Mouse (Mus musculus) urinary bladder, adult 2 months (tissue): ENCODE results near the gene Rasgrp4. TPM values are rescaled to one million over a fixed set of nuclear protein-coding genes. Genes with fewer than 3 reads are reported as not detected.
"Not testable (repeated sequence)": the region's sequence is repeated elsewhere in the genome, so short reads cannot be mapped to it uniquely, and the experiment has no call there.

Source experiments
- DNase-seq: peaks from one replicate; pipeline ENCODE4 v3.0.0; 2022; ENCODE audit warnings: low spot score
- polyA plus RNA-seq: library from polyadenylated mRNA; depleted of rRNA; stranded (reverse); fragments of >200 nt; gene quantifications from 2 replicates; pipeline ENCODE4 v1.2.3, GENCODE M21; 2012; rRNA removed

Gene Rasgrp4
- 5.6 and 6.7 TPM in 2 replicates for polyA plus RNA-seq

DNA sequence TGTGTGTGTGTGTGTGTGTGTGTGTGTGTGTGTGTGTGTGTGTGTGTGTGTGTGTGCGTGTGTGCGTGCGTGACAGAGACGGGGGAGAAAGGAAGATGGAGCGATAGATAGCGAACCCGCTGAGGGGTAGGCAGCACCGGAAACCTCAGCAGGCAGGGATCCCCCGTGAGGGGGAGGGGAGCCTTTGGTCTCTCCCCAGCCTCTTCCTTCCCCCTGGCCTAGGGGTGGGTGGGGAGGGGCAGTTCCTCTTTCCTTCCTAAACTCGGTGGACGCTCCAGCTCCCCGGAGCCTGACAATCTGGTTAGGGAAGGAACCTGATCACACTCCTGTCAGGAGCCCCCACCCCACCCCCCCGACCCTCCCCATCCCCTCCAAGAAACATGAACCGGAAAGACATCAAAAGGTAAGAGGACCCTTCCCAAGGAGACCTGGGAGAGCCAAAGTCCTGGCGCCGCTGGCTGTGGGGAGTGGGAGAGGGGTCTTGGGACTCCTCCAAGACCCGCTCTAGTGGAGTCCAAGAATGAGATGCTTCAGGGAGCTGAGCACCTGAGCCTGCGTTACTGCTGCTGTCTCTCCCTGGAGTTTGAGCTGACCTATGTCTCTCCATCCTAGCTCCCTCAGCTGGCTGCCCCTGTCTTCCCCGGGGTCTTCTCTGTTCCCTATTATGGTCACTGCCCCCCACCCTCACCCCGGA lies at the start of gene Rasgrp4:
Gene Rasgrp4 (plus strand): TSS at position 159 of the 694 bp plus-strand sequence.
- DNase-seq = no peak

DNA sequence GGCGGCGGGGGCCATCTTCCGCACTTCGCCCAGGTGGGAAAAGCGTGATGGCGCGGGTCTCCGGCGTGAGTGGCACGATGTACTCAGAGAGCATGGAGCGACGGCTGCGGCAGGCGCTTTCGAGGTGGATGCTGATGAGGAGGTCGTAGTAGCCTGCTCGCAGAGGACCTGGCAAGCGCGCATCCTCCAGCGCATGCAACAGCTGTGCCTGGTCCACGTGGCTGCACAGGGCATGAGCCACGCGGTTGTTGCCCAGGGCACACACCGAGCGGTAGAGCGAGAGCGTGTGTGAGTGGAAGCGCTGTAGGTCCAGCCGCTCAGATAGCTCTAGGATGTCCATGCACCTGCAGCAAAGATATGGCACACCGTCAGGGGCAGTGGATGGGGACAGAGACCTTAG lies 48.7 kb upstream of the Rasgrp4 start:
- no peak for DNase-seq

DNA sequence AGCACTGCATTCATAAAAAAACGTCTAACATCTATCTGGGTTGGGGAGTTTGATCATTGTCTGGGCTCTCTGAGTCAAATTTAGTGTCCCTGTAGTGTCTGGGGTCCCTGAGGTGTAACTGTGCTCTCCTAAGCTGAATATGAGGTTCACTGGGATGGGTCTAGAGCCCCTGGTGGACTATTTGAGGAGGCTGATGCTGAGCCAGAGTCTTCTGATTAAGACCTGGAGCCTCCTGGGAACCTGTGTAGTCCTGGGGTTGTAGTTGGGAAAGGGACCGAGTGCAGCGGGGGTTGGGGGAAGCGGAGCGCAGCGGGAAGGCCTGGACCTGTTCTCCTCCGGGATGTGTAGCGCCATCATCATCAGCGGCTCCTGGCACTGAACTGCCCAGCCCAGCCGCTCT lies 47.7 kb upstream of the Rasgrp4 start:
- DNase-seq = no peak

DNA sequence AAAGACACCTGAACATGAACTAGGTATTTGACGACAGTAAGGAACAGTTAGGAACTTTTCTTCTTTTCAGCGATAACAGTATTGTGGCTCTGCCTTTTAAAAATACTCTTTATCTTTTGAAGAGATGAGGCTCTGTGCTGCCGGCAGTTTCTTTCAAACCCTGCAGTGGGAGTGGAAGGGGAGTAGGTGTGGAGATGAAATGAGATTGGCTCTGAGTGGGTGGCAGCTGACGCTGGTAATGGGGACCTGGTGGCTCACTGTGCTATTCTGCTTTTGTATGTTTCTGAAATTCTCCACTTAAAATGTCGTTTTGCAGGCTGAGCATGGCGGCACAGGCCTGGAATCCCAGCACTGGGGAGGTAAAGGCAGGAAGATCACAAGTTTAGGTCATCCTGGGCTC lies 45.8 kb upstream of the Rasgrp4 start:
- DNase-seq = no peak

DNA sequence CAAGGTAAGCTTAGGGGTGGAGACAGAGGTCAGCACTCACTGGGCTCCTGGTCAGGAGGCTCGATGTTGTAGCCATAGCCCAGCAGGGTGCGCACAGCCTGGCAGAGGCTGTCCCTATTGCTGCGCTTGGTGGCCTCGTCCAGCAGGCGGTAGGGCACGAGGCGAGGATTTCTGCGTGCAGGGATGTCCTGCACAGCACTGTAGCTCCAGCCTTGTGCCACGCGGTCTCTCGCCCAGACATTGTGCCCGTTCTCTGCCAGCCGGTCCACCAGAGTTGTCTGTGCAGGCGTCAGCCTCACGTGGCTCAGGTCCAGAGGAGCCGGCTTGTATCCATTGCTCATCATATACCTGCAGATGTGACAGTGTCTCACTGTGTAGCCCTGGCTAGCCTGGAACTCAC lies 37.5 kb upstream of the Rasgrp4 start:
- DNase-seq = no peak

DNA sequence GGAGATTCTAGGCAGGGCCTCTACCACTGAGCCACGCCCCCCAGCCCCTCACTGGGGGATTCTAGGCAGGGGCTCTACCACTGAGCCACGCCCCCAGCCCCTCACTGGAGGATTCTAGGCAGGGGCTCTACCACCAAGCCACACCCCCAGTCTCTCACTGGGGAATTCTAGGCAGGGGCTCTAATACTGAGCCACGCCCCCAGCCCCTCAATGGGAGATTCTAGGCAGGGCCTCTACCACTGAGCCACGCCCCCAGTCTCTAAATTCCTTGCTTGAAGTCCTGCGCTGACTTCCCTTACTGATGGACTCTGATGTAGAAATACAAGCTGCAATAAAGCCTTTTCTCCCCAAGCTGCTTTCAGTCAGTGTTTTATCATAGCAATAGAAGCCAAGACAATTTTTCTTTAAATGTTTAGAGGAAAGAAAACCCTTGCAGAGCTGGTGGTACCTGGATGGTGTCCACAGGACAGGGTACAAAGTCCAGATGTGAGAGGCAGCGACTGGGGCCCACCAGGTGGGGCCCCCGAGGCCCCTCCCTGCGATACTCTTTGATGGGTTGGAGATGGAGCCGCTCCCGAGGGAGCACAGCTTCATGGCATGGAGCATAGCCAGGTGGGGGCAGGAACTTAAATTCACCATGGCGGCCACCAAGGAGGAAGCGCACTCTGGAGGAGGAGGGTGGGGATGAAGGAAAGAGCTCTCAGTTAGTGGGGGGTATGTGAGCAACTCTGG lies 33.2 kb upstream of the Rasgrp4 start:
- no peak for DNase-seq

DNA sequence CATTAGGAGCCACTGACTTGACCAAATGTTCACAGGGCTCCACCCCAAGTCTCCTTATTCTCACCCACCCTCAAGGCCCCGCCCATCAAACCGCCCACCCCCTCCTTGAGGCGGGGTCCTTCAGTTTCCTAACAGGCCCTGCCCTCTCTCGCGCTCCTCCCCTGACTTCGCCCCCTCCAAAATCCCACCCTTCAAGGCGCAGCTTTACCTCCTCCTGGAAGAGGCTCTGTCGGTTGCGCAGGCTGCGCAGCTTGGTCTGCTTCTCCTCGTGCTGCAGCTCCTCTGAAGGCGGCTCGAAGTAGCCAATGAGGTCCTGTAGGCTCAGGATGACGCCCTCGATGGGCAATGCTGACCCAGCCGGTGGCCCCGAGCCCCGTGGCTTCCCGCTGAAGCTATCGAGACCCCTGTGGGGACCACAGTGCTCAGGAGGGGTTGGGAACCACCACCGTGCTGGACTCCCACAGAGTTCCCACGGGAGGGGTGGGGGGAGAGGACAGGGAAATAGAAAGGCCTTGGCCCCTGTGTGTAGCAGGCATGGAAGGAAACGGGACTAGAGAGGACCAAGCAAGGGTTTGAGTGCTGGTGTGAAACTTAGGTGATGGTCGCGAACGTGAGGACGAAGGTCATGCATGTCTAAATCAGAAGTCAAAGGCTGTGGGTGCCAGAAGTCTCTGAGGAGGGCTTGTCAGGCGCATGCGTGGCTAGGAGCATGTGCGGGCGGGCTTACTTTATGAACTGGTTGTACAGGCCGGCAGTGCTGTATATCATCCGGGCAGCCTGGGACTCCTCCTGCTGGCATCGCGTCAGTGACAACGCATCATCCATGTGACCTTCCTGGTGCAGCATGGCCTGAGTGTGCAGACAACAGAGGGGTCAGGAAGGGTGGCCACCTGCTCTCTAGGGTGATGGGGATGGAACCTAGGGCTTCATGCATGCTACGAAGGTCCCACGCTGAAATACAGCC lies 25.4 kb upstream of the Rasgrp4 start:
- DNase-seq = no peak

DNA sequence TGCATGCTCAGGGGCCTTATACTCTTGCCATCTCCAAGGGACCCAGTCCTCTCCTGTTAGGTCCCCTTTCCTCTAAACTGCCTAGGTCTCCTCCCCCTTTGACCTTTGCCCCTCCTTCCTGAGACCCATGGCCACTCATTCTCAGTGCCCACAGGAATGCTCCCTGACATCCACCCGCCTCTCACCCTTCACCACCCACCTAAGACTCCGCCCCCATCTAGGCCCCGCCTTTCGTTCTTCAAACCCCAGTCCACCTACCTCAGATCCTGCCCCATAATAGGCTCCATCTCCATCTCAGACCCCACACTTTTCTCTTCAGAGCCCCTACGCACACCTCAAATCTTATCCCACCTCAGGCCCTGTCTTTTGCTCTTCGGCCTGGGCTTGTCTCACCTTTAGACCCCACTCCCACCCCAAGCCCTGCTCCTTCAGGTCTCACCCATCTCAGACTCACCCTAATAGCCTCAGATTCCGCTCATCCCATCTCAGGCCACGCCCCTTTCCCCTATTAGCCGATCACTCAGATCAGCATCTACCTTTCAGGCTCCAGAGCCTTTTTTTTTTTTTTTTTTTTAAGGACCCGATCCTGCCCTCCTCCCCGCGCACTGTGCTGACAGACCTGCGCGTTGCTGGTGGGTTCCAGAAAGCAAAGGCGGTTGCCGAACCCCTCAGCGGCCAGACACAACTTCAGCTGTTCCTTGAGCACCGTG lies 16.4 kb upstream of the Rasgrp4 start:
- DNase-seq = no peak

DNA sequence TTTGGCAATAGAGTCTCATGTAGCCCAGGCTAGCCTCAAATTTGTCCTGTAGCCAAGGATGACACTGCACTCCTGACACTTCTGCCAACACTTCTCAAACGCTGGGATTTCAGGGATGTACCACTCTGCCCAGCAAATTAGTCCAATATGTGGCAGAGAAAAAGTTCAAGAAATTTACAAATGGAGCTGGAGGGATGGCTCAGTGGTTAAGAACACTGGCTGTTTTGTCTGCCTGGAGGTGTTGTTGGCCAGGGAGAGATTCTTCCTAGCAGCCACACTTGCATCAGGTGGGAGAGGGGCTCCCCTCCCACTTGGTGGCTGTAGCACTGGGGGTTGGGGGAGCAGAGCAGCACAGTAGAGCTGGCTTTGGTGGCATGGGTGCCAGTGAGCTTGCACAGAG lies 15.1 kb upstream of the Rasgrp4 start:
- no peak for DNase-seq

DNA sequence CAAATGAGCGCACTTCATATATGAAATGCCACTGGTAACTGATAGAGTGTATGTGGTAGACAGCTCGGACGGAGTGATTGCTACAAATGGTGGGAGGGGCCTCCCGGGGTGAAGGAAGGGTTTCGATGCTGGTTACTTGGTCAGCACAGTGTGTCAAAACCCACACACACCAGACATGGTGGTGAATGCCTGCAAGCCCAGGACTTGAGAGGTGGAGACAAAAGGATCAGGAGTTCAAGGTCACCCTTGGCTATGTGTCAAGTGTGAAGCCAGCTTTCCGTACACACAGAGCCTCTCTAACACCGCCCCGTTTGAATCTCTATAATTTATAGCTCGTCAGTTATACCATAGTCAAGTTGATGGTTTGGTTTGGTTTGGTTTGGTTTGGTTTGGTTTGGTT lies 11.8 kb upstream of the Rasgrp4 start:
- DNase-seq = no peak

DNA sequence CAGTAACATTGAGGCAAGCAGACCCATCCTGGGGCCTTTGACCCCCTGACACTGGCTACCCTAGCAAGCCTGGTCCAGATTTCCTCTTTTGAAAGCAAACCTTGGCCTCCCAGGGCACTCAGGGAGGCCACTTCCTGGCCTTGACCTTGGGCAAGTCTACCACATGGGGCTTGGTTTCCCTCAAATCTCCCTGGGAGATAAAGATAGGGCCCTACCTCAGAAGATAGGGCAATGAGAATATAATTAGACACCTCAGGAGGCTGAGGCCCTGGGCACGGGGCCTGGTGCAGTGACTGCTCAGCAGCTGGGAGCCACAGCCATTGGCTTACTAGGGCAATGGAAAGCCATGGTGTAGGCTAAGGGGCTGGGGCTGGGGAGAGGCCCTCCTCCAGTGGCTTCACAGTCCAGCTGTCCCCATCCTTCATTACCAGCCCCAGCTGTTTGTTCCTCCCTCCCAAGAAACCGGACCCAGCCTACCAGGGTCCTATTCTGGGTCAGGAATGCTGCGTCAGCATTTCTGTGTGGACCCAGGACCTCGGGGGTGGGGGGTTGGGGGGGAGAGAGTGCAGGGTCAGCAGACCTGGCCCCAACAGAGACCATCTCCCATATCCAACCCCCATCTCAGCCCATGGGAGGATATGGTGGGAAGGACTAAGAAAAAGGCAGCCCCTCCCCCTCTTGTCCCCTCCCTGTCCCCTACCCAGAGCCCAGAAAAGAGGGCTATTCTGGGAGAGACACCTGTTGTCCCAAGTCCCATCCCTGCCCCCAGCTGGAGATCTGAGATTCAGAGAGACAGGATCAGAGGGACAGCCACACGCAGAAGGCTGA lies 10.9 kb upstream of the Rasgrp4 start:
- DNase-seq = no peak

DNA sequence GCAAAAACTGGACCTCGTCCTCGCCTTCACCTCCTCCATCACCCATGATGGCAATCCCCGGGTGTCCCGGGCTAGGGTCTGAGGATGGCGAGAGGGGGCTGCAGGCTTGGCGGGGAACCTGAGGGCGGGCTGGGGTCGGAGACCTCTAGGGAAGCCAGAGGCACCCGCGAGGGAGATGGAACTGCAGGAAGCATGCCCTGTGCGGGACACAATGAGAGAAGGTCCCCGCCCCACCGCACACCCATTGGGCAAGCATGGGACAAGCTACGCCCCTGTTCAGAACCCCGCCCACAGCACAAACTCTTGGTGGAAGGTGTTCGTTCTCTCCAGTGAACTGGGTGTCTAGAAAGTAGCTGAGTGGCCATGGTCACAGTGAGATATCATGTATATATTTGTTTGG lies 9.7 kb upstream of the Rasgrp4 start, which contains the start of gene Ryr1:
Gene Ryr1 (minus strand): TSS at position 210 of the 400 bp plus-strand sequence.
- DNase-seq = no peak

DNA sequence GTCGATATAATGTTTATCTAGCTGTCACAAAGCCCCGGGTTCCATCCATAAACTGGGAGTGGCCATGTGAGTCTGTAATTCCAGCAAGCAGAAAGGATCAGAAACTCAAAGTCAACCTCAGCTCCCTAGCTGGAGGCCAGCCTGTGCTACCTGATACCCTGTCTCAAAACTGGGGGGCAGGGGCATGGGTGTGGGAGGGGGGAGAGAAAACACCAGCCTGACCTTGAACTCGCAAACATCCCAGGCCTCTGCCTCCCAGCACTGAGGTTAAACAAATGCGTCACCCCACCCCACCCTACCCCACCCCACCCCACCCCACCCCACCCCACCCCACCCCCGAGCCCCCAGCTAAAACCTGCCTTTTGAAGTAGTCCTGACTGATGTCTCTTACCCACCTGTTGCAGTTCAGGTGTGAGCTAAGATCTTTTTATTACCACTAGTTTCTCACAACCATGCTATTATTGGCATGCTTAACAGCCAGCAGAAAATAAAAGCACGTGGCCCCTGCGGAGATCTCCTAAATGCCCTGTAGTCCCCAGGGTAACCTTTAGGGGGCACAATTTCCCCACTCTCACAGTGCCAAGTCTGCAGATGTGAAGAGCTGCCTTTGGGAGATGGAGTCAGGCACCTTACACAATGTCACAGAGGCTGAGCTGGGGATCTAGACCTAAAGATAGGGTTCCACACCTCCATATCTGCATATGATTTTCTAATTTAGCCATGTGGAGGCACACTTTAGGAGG lies 8.3 kb upstream of the Rasgrp4 start:
- DNase-seq = no peak

DNA sequence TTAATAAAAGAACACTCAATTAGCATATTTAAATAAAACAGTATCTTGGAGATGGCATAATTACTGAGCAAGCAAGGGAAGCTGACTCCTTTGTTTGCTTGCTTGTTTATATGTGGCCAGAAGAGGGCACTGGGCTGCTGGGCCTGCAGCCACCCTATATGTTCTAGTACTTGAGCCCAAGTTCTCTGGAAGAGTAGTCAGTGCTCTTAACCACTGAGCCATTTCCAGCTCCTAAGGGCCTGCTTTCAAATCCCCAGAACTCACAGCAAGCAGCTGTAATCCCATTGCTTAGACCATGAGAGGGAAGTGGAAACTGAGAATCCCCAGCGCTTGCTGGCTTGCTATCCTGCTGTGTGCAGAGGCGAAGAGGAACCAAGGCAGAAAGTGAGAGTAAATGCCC lies 5.9 kb upstream of the Rasgrp4 start:
- no peak for DNase-seq

DNA sequence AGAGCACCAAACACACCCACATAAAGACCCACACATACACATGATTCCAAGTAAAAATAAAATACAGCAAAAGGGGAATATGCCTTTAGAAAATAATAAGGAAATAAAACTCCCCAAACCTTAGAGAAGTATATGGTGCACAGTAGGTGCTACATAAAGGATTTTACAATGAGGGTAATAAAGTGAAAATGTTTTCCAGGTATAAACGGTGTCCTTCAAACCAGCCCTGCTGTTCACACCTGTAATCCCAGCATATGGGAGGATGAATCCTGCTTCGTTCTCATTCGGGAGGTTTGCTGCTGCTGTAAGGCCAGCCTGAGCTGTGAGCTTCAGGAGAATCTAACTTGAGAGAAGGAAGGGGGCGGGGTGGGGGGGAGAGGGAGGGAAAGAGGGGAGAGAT lies 421 bp upstream of the Rasgrp4 start:
- no peak for DNase-seq

DNA sequence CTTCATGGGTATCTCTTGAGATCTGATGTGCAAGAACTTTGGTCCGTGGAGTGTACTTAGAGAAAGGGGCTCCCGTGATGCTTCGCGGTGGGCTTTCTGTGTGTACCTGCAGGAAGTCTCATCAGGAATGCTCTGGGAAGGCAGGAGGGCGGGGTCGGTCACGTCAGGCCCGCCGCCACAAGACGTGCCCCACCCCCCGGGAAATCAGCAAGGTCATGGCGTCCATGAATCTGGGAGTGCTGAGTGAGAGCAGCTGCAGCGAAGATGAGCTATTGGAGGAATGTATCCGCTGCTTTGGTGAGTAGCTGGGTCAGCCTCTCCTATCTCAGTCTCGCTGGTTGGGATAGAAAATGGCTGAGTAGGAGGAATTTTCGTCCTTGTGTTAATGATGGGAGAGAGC lies 2.8 kb downstream of the Rasgrp4 start:
- no peak for DNase-seq

DNA sequence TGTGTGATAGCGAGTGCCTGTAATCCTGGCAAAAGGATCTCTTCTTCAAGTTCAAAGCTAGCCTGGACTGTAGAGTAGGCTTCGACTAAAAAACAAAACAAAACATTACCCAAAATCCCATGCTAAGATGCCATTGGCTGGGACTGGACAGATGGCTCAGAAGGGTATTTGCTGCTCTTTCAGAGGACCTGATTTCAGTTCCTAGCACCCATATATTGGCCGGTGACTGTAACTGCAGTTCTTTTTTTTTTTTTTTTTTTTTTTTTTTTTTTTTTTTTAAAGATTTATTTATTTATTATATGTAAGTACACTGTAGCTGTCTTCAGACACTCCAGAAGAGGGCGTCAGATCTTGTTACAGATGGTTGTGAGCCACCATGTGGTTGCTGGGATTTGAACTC lies 4.6 kb downstream of the Rasgrp4 start:
- DNase-seq = not testable (repeated sequence)

DNA sequence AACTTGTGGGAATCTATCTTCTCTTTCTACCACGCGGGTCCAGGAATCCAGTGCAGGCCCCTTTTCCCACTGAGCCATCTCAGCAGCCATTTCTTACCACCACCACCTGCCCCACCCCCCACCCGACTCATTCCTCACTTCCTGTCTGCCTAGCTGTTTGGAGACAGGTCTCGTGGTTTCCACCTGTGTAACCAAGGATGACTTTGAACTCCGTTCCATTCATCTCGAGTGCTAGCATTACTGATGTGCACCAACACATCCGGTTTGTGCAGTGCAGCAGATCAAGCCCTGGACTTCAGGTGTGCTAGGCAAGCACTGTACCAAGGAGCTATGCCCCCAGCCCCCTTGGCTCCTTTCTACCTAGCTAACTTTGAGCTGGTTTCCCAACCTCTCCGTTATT lies 6.8 kb downstream of the Rasgrp4 start:
- DNase-seq = no peak

DNA sequence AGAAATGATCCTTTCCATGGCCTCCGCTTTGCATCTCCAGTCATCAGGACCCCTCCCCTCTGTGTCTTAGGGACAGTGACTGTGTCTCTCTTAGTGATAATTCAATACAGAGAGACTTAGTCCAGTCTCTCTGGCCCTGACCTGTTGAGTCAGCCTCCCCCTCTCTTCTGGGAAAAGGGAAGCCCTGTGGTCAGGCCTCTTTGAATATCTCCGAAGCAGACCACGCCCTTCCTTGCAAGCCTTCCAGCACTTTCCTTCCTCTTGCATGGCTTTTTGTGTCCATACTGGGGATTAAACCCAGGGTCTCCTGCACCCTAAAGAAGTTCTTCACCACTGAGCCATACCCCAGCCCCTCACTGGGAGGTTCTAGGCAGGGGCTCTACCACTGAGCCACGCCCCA lies 9.4 kb downstream of the Rasgrp4 start:
- DNase-seq = no peak
